Comparison of ENCODE assay signal across 21 mouse cellular contexts in genomic region chr5:66124931-66125330, GRCm38 (mm10). TPM values are rescaled to one million over a fixed set of nuclear protein-coding genes. Genes with fewer than 3 reads are reported as not detected.
DNase-seq lines count a peak whose midpoint lies in the region; ATAC-seq and TF ChIP-seq lines count a peak whose summit lies in the region.
"Had no signal": no experiment of that assay in that cellular context is flagged by ENCODE, and none has a peak within 500 bp of the region (broad histone marks: within the 10 kb centered on the region; RNA-seq: fewer than 3 reads in every experiment).

No protein-coding gene starts in this region.

- no peak for TF ChIP-seq CTCF in intestine, postnatal 0 days (IDR thresholded peaks at IDR 0.05; ENCODE audit: low read depth)

- ATAC-seq in intestine, postnatal 0 days = no peak
- ATAC-seq in stomach, embryonic 14.5 days (ENCODE audit: insufficient number of reproducible peaks, insufficient read depth, low FRiP score, low read depth) = no peak
- ATAC-seq: activated CD4-positive, CD25-positive, alpha-beta regulatory T cell, adult 4 months; forebrain, embryonic 14.5 days; hindbrain, postnatal 0 days; midbrain, embryonic 13.5 days had no signal

- WGBS in intestine, postnatal 0 days = 45% methylated on average over 9 of the region's 9 CpGs
- 59% methylated on average over 9 of the region's 9 CpGs for WGBS in stomach, embryonic 14.5 days

- no peaks in the 10 kb centered on the region for H3K27me3 ChIP-seq in intestine, postnatal 0 days (replicated peaks; ENCODE audit: control insufficient read depth, insufficient read depth, low read length)
- H3K27me3 ChIP-seq in stomach, embryonic 14.5 days (ENCODE audit: control insufficient read depth, insufficient read depth, low read length) = no peaks in the 10 kb centered on the region
- H3K27me3 ChIP-seq: midbrain, embryonic 13.5 days had no signal

- H3K9me3 ChIP-seq in intestine, postnatal 0 days (ENCODE audit: control insufficient read depth) = no peaks in the 10 kb centered on the region
- H3K9me3 ChIP-seq in stomach, embryonic 14.5 days (ENCODE audit: control insufficient read depth, low read depth, low read length) = no peaks in the 10 kb centered on the region
- H3K9me3 ChIP-seq: heart, embryonic 10.5 days; hindbrain, embryonic 10.5 days; midbrain, embryonic 13.5 days had no signal

- no peaks in the 10 kb centered on the region for H3K36me3 ChIP-seq in intestine, postnatal 0 days (ENCODE audit: control insufficient read depth, insufficient read depth)
- no peaks in the 10 kb centered on the region for H3K36me3 ChIP-seq in stomach, embryonic 14.5 days (ENCODE audit: control insufficient read depth, insufficient read depth, low read length)
- H3K36me3 ChIP-seq: G1E; heart, embryonic 10.5 days; hindbrain, embryonic 10.5 days; midbrain, embryonic 13.5 days had no signal

- H3K27ac ChIP-seq in intestine, postnatal 0 days (ENCODE audit: low read depth, low read length) = no peak overlapping the region
- H3K27ac ChIP-seq in stomach, embryonic 14.5 days (ENCODE audit: low read length) = no peak overlapping the region
- H3K27ac ChIP-seq: heart, embryonic 10.5 days; hindbrain, embryonic 10.5 days; hindbrain, postnatal 0 days; liver, embryonic 14.5 days; midbrain, embryonic 13.5 days had no signal

- H3K4me3 ChIP-seq in intestine, postnatal 0 days (ENCODE audit: low read depth, low read length) = no peak overlapping the region
- H3K4me3 ChIP-seq in stomach, embryonic 14.5 days (ENCODE audit: low read depth, low read length) = no peak overlapping the region
- H3K4me3 ChIP-seq: erythroblast, embryonic 14.5 days; heart, embryonic 10.5 days; hindbrain, embryonic 10.5 days; midbrain, embryonic 13.5 days had no signal

- peak overlapping the region; percentile 17; the same call in 1 of the 2 replicates for H3K4me2 ChIP-seq in intestine, postnatal 0 days (replicated peaks; ENCODE audit: low read depth)
- H3K4me2 ChIP-seq in stomach, embryonic 14.5 days (replicated peaks; ENCODE audit: low read depth, low read length) = 0 out of 2 replicates have a peak overlapping the region, but pooled peaks have one; percentile 7
- H3K4me2 ChIP-seq: midbrain, embryonic 13.5 days had no signal

- no peak overlapping the region for H3K9ac ChIP-seq in intestine, postnatal 0 days (ENCODE audit: low read depth, low read length)
- H3K9ac ChIP-seq in stomach, embryonic 14.5 days (replicated peaks; ENCODE audit: low read depth, low read length) = no peak overlapping the region
- H3K9ac ChIP-seq: liver, embryonic 14.5 days; midbrain, embryonic 13.5 days had no signal

- H3K4me1 ChIP-seq in intestine, postnatal 0 days (replicated peaks; ENCODE audit: control insufficient read depth, insufficient read depth, low read length) = no peaks in the 10 kb centered on the region
- no peaks in the 10 kb centered on the region for H3K4me1 ChIP-seq in stomach, embryonic 14.5 days (ENCODE audit: control insufficient read depth, insufficient read depth, low read length)
- H3K4me1 ChIP-seq: midbrain, embryonic 13.5 days had no signal

- intact Hi-C loops in left cerebral cortex, postnatal 14 days (cut with DNase I) = no loop called here

- peak; percentile 21 for DNase-seq in embryo, embryonic 11 days
- DNase-seq in embryo, embryonic 10.5 days (ENCODE audit: low spot score) = no peak
- peak; percentile 33 for DNase-seq in kidney, postnatal 10 days
- DNase-seq in kidney, adult 18-20 months = no peak
- no peak for DNase-seq in left cerebral cortex, postnatal 14 days (ENCODE audit: low spot score in 2 of 2)
- no peak for DNase-seq in urinary bladder, adult 2 months (ENCODE audit: low spot score)
- DNase-seq: cerebellum, adult 2 months; cerebellum, postnatal 36 days; gastrocnemius, postnatal 36 days; right cerebral cortex, postnatal 14 days had no signal

RNA-seq across cellular contexts. Expression of gene Rbm47, which starts 48.0 kb away (rescaled TPM):
- polyA plus RNA-seq in intestine, postnatal 0 days (2015; fragmentation: Nextera tagmentation; extraction: Ambion mirVana) = 146 and 175 TPM in 2 replicates
- polyA plus RNA-seq in stomach, embryonic 14.5 days (2014; fragmentation: Nextera tagmentation; extraction: Ambion mirVana) = 51.1 and 53.2 TPM in 2 replicates
- 1 to 10 TPM; 1.2 to 1.6 TPM for total RNA-seq in left cerebral cortex, postnatal 14 days (2021)
- polyA plus RNA-seq in urinary bladder, adult 2 months (2012; rRNA removed) = 14.2 and 16.3 TPM in 2 replicates
- polyA plus RNA-seq: G1E had no signal

Comparison
In these comparisons a context has a peak if more than half of its experiments do, and no peak if none do; other contexts are left out.
1. DNase-seq: peak in embryo, embryonic 11 days (single experiment) and kidney, postnatal 10 days (single experiment); none in embryo, embryonic 10.5 days (single experiment), kidney, adult 18-20 months (single experiment), left cerebral cortex, postnatal 14 days (0 of 2) and urinary bladder, adult 2 months (single experiment).